Mouse (Mus musculus) CH12.LX (cell line): ENCODE data around the gene Rab14. TPM values are rescaled to one million over a fixed set of nuclear protein-coding genes. Genes with fewer than 3 reads are reported as not detected.

Experiments used
- DNase-seq: peaks from one replicate; pipeline ENCODE4 v3.0.0-alpha.2; 2013; ENCODE audit errors: extremely low read depth
- H3K27ac ChIP-seq: 2 replicates; pipeline ENCODE4 v1.5.1; 2012; ENCODE audit warnings: low read depth, mild to moderate bottlenecking, control low read depth, moderate library complexity; ENCODE audit not compliant: insufficient read depth
- H3K27me3 ChIP-seq: replicated peaks from 2 replicates; pipeline ENCODE3; 2012; ENCODE audit warnings: inconsistent platforms
- H3K36me3 ChIP-seq, 2 experiments: replicated peaks in 1 of 2; 2 replicates each; pipeline versions ENCODE3 to v1.6.1; 2012; ENCODE audit warnings: inconsistent platforms in 1 of 2, low read length in 1 of 2, mild to moderate bottlenecking in 1 of 2, mixed read lengths in 1 of 2, moderate library complexity in 1 of 2; ENCODE audit not compliant: control insufficient read depth in 1 of 2, insufficient read depth in 1 of 2
- H3K4me1 ChIP-seq, 2 experiments: 2 replicates each; pipeline ENCODE4 v1.6.1; 2012; ENCODE audit warnings: inconsistent platforms in 1 of 2, moderate library complexity in 1 of 2; ENCODE audit not compliant: insufficient read depth in 2 of 2, control insufficient read depth in 1 of 2
- H3K4me2 ChIP-seq: 2 replicates; pipeline ENCODE4 v1.6.1; 2012; ENCODE audit warnings: low read depth, mild to moderate bottlenecking, control low read depth; ENCODE audit not compliant: poor library complexity, insufficient read depth, severe bottlenecking
- H3K4me3 ChIP-seq, 3 experiments: fragments of 150-350 bp in 1 of 3; sonication (generic) in 1 of 3; replicated peaks in 1 of 3; 2 replicates each; pipeline versions ENCODE3 to v1.5.1; 2011 to 2012; ENCODE audit warnings: low read depth in 2 of 3, low read length in 2 of 3, mild to moderate bottlenecking in 2 of 3, moderate library complexity in 2 of 3, control low read depth in 1 of 3, improper control_type of control experiment in 1 of 3, inconsistent platforms in 1 of 3, mixed read lengths in 1 of 3; ENCODE audit not compliant: poor library complexity in 1 of 3
- H3K79me2 ChIP-seq: replicated peaks from 2 replicates; pipeline ENCODE4 v1.6.1; 2012; ENCODE audit warnings: mild to moderate bottlenecking, moderate library complexity; ENCODE audit not compliant: control insufficient read depth, poor library complexity, insufficient read depth, severe bottlenecking; ENCODE audit errors: extremely low read depth
- H3K9ac ChIP-seq: 2 replicates; pipeline ENCODE4 v1.6.1; 2012; ENCODE audit warnings: low read depth, mild to moderate bottlenecking, control low read depth, moderate library complexity; ENCODE audit not compliant: insufficient read depth
- H3K9me3 ChIP-seq: replicated peaks from 2 replicates; pipeline ENCODE3; 2012; ENCODE audit warnings: low read length, inconsistent platforms, mixed read lengths
- BHLHE40 ChIP-seq: IDR thresholded peaks from 2 replicates; pipeline ENCODE4 v1.6.1; 2011; ENCODE audit warnings: mild to moderate bottlenecking, low read depth, low read length, improper control_type of control experiment
- CHD2 ChIP-seq: IDR thresholded peaks from 2 replicates; pipeline ENCODE4 v1.6.1; 2011; ENCODE audit warnings: low read length, improper control_type of control experiment
- CTCF ChIP-seq, 2 experiments: IDR thresholded peaks in 1 of 2; conservative IDR thresholded peaks in 1 of 2; 2 replicates each; pipeline ENCODE4 v1.5.1; 2011 to 2012; ENCODE audit warnings: low read depth in 2 of 2, low read length in 2 of 2, improper control_type of control experiment in 1 of 2, inconsistent platforms in 1 of 2, mild to moderate bottlenecking in 1 of 2, moderate library complexity in 1 of 2
- ETS1 ChIP-seq: conservative IDR thresholded peaks from 2 replicates; pipeline ENCODE4 v1.6.1; 2012; ENCODE audit warnings: low read depth, mild to moderate bottlenecking, inconsistent platforms, low read length, improper control_type of control experiment, moderate library complexity
- GABPA ChIP-seq: IDR thresholded peaks from 2 replicates; pipeline ENCODE4 v1.6.1; 2012; ENCODE audit warnings: low read depth, low read length, improper control_type of control experiment, inconsistent platforms; ENCODE audit not compliant: insufficient replicate concordance
- JUND ChIP-seq: conservative IDR thresholded peaks from 2 replicates; pipeline ENCODE4 v1.6.1; 2011; ENCODE audit warnings: low read depth, low read length, improper control_type of control experiment
- KAT2A ChIP-seq: IDR thresholded peaks from 2 replicates; pipeline ENCODE4 v1.6.1; 2012; ENCODE audit warnings: low read length, improper control_type of control experiment, inconsistent platforms; ENCODE audit not compliant: insufficient replicate concordance
- MAFK ChIP-seq: IDR thresholded peaks from 2 replicates; pipeline ENCODE4 v1.6.1; 2011; ENCODE audit warnings: low read length, improper control_type of control experiment; ENCODE audit not compliant: insufficient replicate concordance
- MAZ ChIP-seq: IDR thresholded peaks from 2 replicates; pipeline ENCODE4 v1.6.1; 2012; ENCODE audit warnings: low read depth, mild to moderate bottlenecking, inconsistent platforms, low read length, improper control_type of control experiment, moderate library complexity
- MEF2A ChIP-seq: IDR thresholded peaks from 2 replicates; pipeline ENCODE4 v1.6.1; 2014; ENCODE audit warnings: low read depth, mild to moderate bottlenecking, inconsistent platforms, low read length, improper control_type of control experiment, borderline replicate concordance
- NRF1 ChIP-seq: IDR thresholded peaks from 2 replicates; pipeline ENCODE4 v1.6.1; 2014; ENCODE audit warnings: low read depth, mild to moderate bottlenecking, inconsistent platforms, low read length, improper control_type of control experiment, moderate library complexity
- POLR2AphosphoS2 ChIP-seq: IDR thresholded peaks from 2 replicates; pipeline ENCODE4 v1.6.1; 2011; ENCODE audit warnings: low read depth, low read length, improper control_type of control experiment
- RAD21 ChIP-seq: IDR thresholded peaks from 2 replicates; pipeline ENCODE4 v1.6.1; 2011; ENCODE audit warnings: low read depth, mild to moderate bottlenecking, low read length, improper control_type of control experiment, moderate library complexity
- RCOR1 ChIP-seq: conservative IDR thresholded peaks from 2 replicates; pipeline ENCODE4 v1.6.1; 2012; ENCODE audit warnings: low read depth, mild to moderate bottlenecking, inconsistent platforms, low read length, improper control_type of control experiment
- SIN3A ChIP-seq: IDR thresholded peaks from 2 replicates; pipeline ENCODE4 v1.6.1; 2012; ENCODE audit warnings: low read length, improper control_type of control experiment, inconsistent platforms
- TBP ChIP-seq: conservative IDR thresholded peaks from 2 replicates; pipeline ENCODE4 v1.6.1; 2011; ENCODE audit warnings: low read depth, low read length, improper control_type of control experiment
- TCF12 ChIP-seq: IDR thresholded peaks from 2 replicates; pipeline ENCODE4 v1.6.1; 2014; ENCODE audit warnings: low read depth, mild to moderate bottlenecking, inconsistent platforms, low read length, improper control_type of control experiment
- UBTF ChIP-seq: IDR thresholded peaks from 2 replicates; pipeline ENCODE4 v1.6.1; 2012; ENCODE audit warnings: low read depth, mild to moderate bottlenecking, inconsistent platforms, low read length, improper control_type of control experiment, moderate library complexity
- USF2 ChIP-seq: conservative IDR thresholded peaks from 2 replicates; pipeline ENCODE4 v1.6.1; 2011; ENCODE audit warnings: low read depth, low read length, improper control_type of control experiment
- ZKSCAN1 ChIP-seq: IDR thresholded peaks from 2 replicates; pipeline ENCODE4 v1.6.1; 2012; ENCODE audit warnings: low read depth, inconsistent platforms, low read length, improper control_type of control experiment, borderline replicate concordance
- ZNF384 ChIP-seq: IDR thresholded peaks from 2 replicates; pipeline ENCODE4 v1.6.1; 2012; ENCODE audit warnings: low read depth, low read length, improper control_type of control experiment, inconsistent platforms
- dilution Hi-C: fragments of 300-500 bp; cut with MboI; formaldehyde crosslinking; loops from 2 replicates; pipeline ENCODE4 v1.14.3; 2020; ENCODE audit warnings: low sequenced_read_pairs; ENCODE audit not compliant: extremely low pct_unique_long_range_greater_than_20kb, extremely low pct_ligation_motif_present
- in situ Hi-C: fragments of 300-500 bp; cut with MboI; formaldehyde crosslinking; loops from 3 replicates; pipeline ENCODE4 v1.14.3; 2019; ENCODE audit warnings: low sequenced_read_pairs, low pct_ligation_motif_present, low pct_unique_long_range_greater_than_20kb, mixed read lengths
- polyA plus RNA-seq: library from polyadenylated mRNA; unstranded; fragments of >175 nt; gene quantifications from 2 replicates; pipeline ENCODE4 v1.2.1, GENCODE M21; 2012; ENCODE audit warnings: low read depth; ENCODE audit not compliant: insufficient read length
- total RNA-seq, 2 experiments: library from RNA; depleted of rRNA; stranded (reverse); fragments of 300-350 nt in 1 of 2; fragments of >200 nt in 1 of 2; gene quantifications; 2 replicates each; pipeline ENCODE4 v1.2.3; 2012 to 2014

Gene Rab14
- total and polyA plus RNA-seq, 3 experiments = 26.8 to 94.4 (median 66.2) TPM

DNA sequence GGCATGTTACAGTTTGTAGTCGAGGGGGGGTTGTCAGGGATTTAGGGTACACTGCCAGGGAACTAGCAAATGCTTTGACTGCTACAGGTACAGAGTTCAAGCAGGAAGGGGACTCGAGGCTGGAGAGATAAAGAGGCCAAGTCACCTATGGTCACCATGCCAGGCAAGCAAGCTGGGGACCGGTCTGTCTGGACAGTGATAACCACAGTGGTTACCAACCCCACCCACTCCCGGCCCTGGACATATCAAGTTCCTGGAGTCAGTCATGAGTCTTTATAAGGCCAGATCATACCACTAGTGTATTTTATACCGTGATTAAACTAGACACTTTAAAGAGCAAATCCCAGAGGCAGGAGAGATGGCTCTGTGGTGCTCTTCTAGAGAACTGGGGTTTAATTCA, 46.8 kb upstream of the Rab14 start:
- no peak overlapping the region for H3K4me2 ChIP-seq
- no peaks in the 10 kb centered on the region for H3K79me2 ChIP-seq
- in situ Hi-C loops (no loop called here), dilution Hi-C loops (no loop called here)
- no peak overlapping the region for H3K4me3 ChIP-seq
- TF ChIP-seq NRF1 = no peak
- no peak for TF ChIP-seq POLR2AphosphoS2
- TF ChIP-seq MEF2A = no peak
- TF ChIP-seq SIN3A = no peak
- TF ChIP-seq RAD21 = no peak
- TF ChIP-seq UBTF = no peak
- TF ChIP-seq USF2 = no peak
- TF ChIP-seq ZNF384 = no peak
- no peak for TF ChIP-seq TCF12
- TF ChIP-seq RCOR1 = no peak
- no peak for TF ChIP-seq TBP
- H3K9me3 ChIP-seq = peaks cover 7% of the 10 kb centered on the region
- H3K27ac ChIP-seq = no peak overlapping the region
- no peaks in the 10 kb centered on the region for H3K27me3 ChIP-seq
- no peaks in the 10 kb centered on the region for H3K36me3 ChIP-seq
- DNase-seq = no peak
- H3K4me1 ChIP-seq = peaks cover 0 to under 1% of the 10 kb centered on the region in 2 experiments; a peak in 1 of 4 replicates
- H3K9ac ChIP-seq = no peak overlapping the region

DNA sequence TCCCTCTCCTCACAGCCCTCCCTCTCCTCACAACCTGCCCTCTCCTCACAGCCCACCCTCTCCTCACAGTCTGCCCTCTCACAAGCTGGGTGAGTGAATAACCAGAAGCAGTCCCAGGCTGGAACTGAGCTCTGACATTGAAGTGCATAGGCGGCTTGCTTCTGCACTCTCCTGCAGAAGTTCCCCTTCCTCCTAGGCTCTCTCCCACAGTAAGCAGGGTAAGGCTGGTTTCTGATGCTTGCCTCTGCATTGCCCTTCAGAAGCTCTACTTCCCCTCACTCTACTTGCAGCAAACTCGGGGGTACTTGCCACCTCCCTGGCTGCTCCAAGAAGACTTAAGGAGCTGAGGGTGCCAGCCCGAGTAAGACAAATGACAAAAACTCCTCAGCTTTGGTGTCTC, 43.3 kb upstream of the Rab14 start:
- no peak overlapping the region for H3K4me2 ChIP-seq
- no peak for TF ChIP-seq ZKSCAN1
- TF ChIP-seq ETS1 = no peak
- no peak for TF ChIP-seq ZNF384
- TF ChIP-seq BHLHE40 = no peak
- TF ChIP-seq MAZ = no peak
- no peak for TF ChIP-seq TCF12
- TF ChIP-seq CHD2 = no peak
- TF ChIP-seq UBTF = no peak
- TF ChIP-seq GABPA = no peak
- no peak for TF ChIP-seq POLR2AphosphoS2
- no peak for TF ChIP-seq MAFK
- TF ChIP-seq RAD21 = no peak
- TF ChIP-seq RCOR1 = no peak
- no peak for TF ChIP-seq KAT2A
- TF ChIP-seq USF2 = no peak
- no peak for TF ChIP-seq JUND
- TF ChIP-seq CTCF (conservative IDR thresholded peaks at IDR 0.05 in 1 of 2, IDR thresholded peaks at IDR 0.05 in 1 of 2; ENCODE audit: low read depth in 2 of 2, low read length in 2 of 2) = no peak
- TF ChIP-seq, all 38 proteins: peak for 0
- in situ Hi-C loops (no loop called here), dilution Hi-C loops (no loop called here)
- no peak for DNase-seq
- Histone ChIP-seq H3K79me2 (no peaks in the 10 kb centered on the region), H3K9me3 (peaks cover 7% of the 10 kb centered on the region), H3K27ac (no peak overlapping the region), H3K27me3 (no peaks in the 10 kb centered on the region), H3K9ac (no peak overlapping the region), H3K4me1 (peaks cover 3 to 17% of the 10 kb centered on the region in 2 experiments; a peak in 3 of 4 replicates), H3K36me3 (no peaks in the 10 kb centered on the region), H3K4me3 (no peak overlapping the region)
